Mouse (Mus musculus): Measurements from ENCODE around the gene Rcn1.

Rcn1 gene

GRCm38 (mm10) chr2:105336314-105337027 is 62.6 kb downstream of the Rcn1 start:
- no peak for DNase-seq

Data from lung, postnatal 36 days (tissue).